Mouse (Mus musculus): ENCODE data around the gene Hnrnpr. TPM values are rescaled to one million over a fixed set of nuclear protein-coding genes. Genes with fewer than 3 reads are reported as not detected.

Gene Hnrnpr
- 10 to 100 TPM; 42.2 to 50.3 TPM for total RNA-seq (2023)

DNA sequence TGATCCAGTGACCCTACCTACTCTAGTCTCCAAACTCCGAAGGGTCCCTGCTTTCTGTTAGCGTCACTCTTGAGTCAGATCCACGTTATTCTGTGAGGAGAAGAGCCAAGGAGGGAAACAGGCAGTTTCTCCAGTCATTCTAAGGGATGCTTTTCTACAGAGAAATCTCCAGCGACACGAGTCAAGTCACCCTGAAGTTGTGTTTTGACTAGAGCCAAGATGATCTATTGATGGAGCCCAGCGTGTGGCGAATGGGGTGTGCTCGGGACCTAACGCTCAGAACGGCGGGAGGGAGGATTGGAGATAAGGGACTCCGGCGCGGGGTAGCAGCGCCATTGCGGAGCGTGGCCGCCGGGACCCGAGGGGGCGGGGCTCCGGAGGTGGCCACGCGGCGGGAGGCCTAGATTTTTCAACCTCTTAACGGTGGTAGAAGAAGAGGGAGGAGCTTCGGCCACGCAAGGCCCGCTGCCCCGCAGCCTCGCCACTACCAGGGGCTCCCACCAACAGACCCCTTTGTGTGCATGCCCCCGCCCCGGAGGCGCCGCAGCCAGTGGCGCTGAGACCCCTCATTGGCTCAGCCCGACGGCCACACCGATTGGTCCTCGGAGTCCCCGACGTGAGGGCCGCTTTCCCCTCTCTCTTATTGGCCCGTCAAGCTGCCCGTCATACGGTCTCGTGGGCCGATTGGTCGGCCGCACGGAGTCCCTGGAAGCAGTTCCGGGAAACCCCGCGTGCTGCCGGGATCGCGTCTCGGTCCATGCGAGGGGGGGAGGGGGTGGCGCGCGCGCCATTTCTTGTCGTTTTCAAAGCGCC is at the start of gene Hnrnpr:
Gene Hnrnpr, plus strand, starts transcription at position 714 of the 813 bp plus-strand sequence.

DNA sequence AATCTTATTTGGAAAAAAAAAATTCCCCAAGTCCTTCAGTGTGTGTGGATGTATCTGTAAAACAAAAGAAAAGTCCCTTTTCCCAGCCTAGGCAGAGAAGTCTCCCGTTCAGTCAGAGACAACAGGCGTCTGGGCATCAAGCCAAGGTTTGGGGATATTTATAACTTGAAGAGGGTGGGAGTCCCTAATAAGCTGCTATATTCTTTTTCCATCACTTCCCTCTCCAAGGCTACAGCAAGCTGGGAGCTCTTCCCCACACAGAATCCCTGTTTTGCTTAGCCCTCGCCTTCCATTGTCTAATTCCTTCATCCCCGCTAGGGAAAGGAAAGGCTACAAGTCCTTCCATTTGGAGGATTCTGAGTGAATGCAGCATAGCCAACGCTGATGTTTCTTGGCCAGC is 26.3 kb upstream of the Hnrnpr start, which contains the start of gene Zfp46:
Gene Zfp46, plus strand, starts transcription at position 229 of the 400 bp plus-strand sequence.

Other genes starting within 250 kb of the Hnrnpr start
- gene Id3, start 167.4 kb upstream of the Hnrnpr start, total RNA-seq (2023): 1 to 10 TPM; 3.5 to 7.7 TPM
- gene E2f2, start 138.5 kb upstream of the Hnrnpr start, total RNA-seq (2023): 10 to 100 TPM; 90.1 to 92.7 TPM
- under 1 TPM; 0.09 to 0.22 TPM for gene Asap3, start 104.6 kb upstream of the Hnrnpr start, total RNA-seq (2023)
- 1 to 10 TPM; 2.9 to 3.9 TPM for gene Tcea3, start 63.2 kb upstream of the Hnrnpr start, total RNA-seq (2023)
- 1 to 10 TPM; 7.5 to 9.3 TPM for gene Zfp46, start 26.3 kb upstream of the Hnrnpr start, total RNA-seq (2023)
- not detected for gene Htr1d, start 112.6 kb downstream of the Hnrnpr start, total RNA-seq (2023)
- not detected for gene 6030445D17Rik, start 151.3 kb downstream of the Hnrnpr start, total RNA-seq (2023)
- gene Luzp1, start 158.8 kb downstream of the Hnrnpr start, total RNA-seq (2023): 1 to 10 TPM; 1.3 to 4.9 TPM